Mouse (Mus musculus): ENCODE data around the gene Tmem53.

DNA sequence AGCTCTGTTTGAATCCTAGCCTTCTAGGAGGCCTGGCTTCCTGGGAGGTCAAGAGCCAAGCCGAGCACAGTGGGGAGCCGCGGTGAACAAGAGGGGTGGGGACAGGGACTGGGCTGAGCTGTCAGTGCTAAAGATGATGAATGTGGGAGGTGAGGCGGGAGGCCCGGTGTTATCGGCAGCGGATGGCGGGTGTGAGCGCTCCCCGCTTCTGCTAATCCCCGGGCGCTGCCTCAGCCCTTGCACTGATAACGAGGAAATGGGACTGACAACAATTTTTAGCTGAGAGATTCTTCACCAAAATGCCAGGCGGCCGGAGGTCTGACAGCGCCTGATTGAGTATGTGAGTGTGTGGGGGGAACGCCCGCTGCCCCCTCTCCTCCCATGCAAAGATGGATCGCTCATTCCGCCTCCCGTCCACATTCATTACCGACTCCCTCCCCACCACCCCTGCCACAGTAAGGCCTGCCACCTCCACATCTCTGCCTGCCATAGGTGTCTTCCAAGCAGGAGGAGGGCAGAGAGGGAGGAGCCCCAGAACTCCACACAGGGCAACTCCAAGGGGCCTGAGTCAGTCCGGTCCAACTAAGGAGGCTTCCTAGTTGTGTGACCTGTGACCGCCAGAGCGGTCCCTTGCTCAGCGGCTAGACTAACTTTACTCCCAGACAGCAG lies 60.8 kb downstream of the Tmem53 start:
- TF ChIP-seq CTCF (IDR thresholded peaks at IDR 0.05; ENCODE audit: insufficient read depth, low read depth, low read length) (no peak), POLR2A (IDR thresholded peaks at IDR 0.05; ENCODE audit: insufficient read depth, low read depth, low read length) (no peak)

Data from olfactory bulb, adult 2 months (tissue).